Mouse (Mus musculus) small intestine, adult 2 months (tissue): ENCODE data around the gene Stk40. TPM values are rescaled to one million over a fixed set of nuclear protein-coding genes. Genes with fewer than 3 reads are reported as not detected.
"Not testable (repeated sequence)": the region's sequence is repeated elsewhere in the genome, so short reads cannot be mapped to it uniquely, and the experiment has no call there.

Experiments
- H3K27ac ChIP-seq: fragments of 200-500 bp; 2 replicates; pipeline ENCODE4 v1.5.1; 2012; ENCODE audit warnings: low read depth, low read length, control low read depth, inconsistent platforms; ENCODE audit not compliant: insufficient read depth
- H3K27me3 ChIP-seq: fragments of 200-500 bp; 2 replicates; pipeline ENCODE4 v1.6.1; 2012; ENCODE audit warnings: mild to moderate bottlenecking, moderate library complexity, low read length, inconsistent platforms; ENCODE audit not compliant: control insufficient read depth, insufficient read depth
- H3K36me3 ChIP-seq: fragments of 200-500 bp; 2 replicates; pipeline ENCODE4 v1.6.1; 2012; ENCODE audit warnings: mild to moderate bottlenecking, low read length, control low read depth, inconsistent platforms; ENCODE audit not compliant: control insufficient read depth, insufficient read depth
- H3K4me1 ChIP-seq: fragments of 200-500 bp; 2 replicates; pipeline ENCODE4 v1.6.1; 2012; ENCODE audit warnings: low read length, inconsistent platforms, mixed read lengths; ENCODE audit not compliant: control insufficient read depth, insufficient read depth, insufficient read length
- H3K4me3 ChIP-seq: fragments of 200-500 bp; 2 replicates; pipeline ENCODE4 v1.5.1; 2012; ENCODE audit warnings: low read depth, mild to moderate bottlenecking, control low read depth, inconsistent platforms, low read length, moderate library complexity
- CTCF ChIP-seq: fragments of 200-500 bp; IDR thresholded peaks from 2 replicates; pipeline ENCODE4 v1.5.1; 2012; ENCODE audit warnings: low read depth, mild to moderate bottlenecking, control low read depth, inconsistent platforms, low read length, moderate library complexity, mixed read lengths; ENCODE audit not compliant: insufficient replicate concordance, insufficient read length; ENCODE audit errors: extremely low read depth
- POLR2A ChIP-seq: fragments of 200-500 bp; IDR thresholded peaks from 2 replicates; pipeline ENCODE4 v1.6.1; 2012; ENCODE audit warnings: low read depth, mild to moderate bottlenecking, control low read depth, inconsistent platforms, low read length, moderate library complexity
- WGBS: fragments of 180-500 bp; shearing (Covaris S2); methylation state at CpG from one replicate; pipeline ENCODE4 v1.1.7; 2018; 5-methylcytosine and 5-hydroxymethylcytosine counted together
- polyA plus RNA-seq: library from polyadenylated mRNA; depleted of rRNA; stranded (reverse); fragments of >200 nt; gene quantifications from 2 replicates; pipeline ENCODE4 v1.2.3, GENCODE M21; 2012

The Stk40 gene
- polyA plus RNA-seq, 1 experiment: 24.0 TPM

- Histone ChIP-seq H3K27me3 (no peaks in the 10 kb centered on the region), H3K4me3 (no peak overlapping the region), H3K4me1 (peaks cover 11% of the 10 kb centered on the region), H3K36me3 (peaks cover 25% of the 10 kb centered on the region), H3K27ac (peak overlapping the region; percentile 81)
- TF ChIP-seq POLR2A: no peak
- no peak for TF ChIP-seq CTCF
- WGBS: 33% methylated on average over 4 of the region's 4 CpGs
Observed at GRCm38 (mm10) chr4:126163685-126164084, 59.9 kb downstream of the Stk40 start.

GRCm38 (mm10) chr4:126165092-126165491 lies 61.3 kb downstream of the Stk40 start:
- not testable (repeated sequence) for H3K27me3 ChIP-seq, H3K4me3 ChIP-seq, H3K27ac ChIP-seq
- Histone ChIP-seq H3K4me1 (peaks cover 11% of the 10 kb centered on the region), H3K36me3 (peaks cover 37% of the 10 kb centered on the region)
- WGBS: 76% methylated on average over 9 of the region's 10 CpGs

GRCm38 (mm10) chr4:126166084-126166483 lies 62.3 kb downstream of the Stk40 start:
- Histone ChIP-seq H3K27ac (no peak overlapping the region), H3K27me3 (no peaks in the 10 kb centered on the region), H3K4me1 (peaks cover 11% of the 10 kb centered on the region), H3K36me3 (peaks cover 45% of the 10 kb centered on the region), H3K4me3 (no peak overlapping the region)
- 74% methylated on average over 3 of the region's 3 CpGs for WGBS
- no peak for TF ChIP-seq POLR2A

GRCm38 (mm10) chr4:126168851-126169250 lies 65.1 kb downstream of the Stk40 start:
- Histone ChIP-seq H3K4me1 (0 out of 2 replicates have a peak, but pooled peaks cover under 1% of the 10 kb centered on the region), H3K27me3 (no peaks in the 10 kb centered on the region), H3K27ac (no peak overlapping the region), H3K36me3 (peaks cover 65% of the 10 kb centered on the region), H3K4me3 (no peak overlapping the region)
- no peak for TF ChIP-seq CTCF
- no peak for TF ChIP-seq POLR2A
- 49% methylated on average over 6 of the region's 6 CpGs for WGBS

- H3K4me3 ChIP-seq, H3K27ac ChIP-seq, H3K27me3 ChIP-seq, H3K4me1 ChIP-seq: not testable (repeated sequence)
- 97% methylated on average over 5 of the region's 5 CpGs for WGBS
- H3K36me3 ChIP-seq: peaks cover 77% of the 10 kb centered on the region
Observed at GRCm38 (mm10) chr4:126170737-126171136, 67.0 kb downstream of the Stk40 start.

- WGBS: 66% methylated on average over 5 of the region's 5 CpGs
- Histone ChIP-seq H3K4me3 (no peak overlapping the region), H3K27ac (no peak overlapping the region), H3K27me3 (no peaks in the 10 kb centered on the region), H3K36me3 (peaks cover 74% of the 10 kb centered on the region), H3K4me1 (no peaks in the 10 kb centered on the region)
- TF ChIP-seq POLR2A (no peak), CTCF (no peak)
Observed at GRCm38 (mm10) chr4:126173800-126174199, 70.0 kb downstream of the Stk40 start.

- not testable (repeated sequence) for H3K4me1 ChIP-seq, H3K27ac ChIP-seq, H3K4me3 ChIP-seq, H3K27me3 ChIP-seq
- peaks cover 75% of the 10 kb centered on the region for H3K36me3 ChIP-seq
- WGBS: 78% methylated on average over 7 of the region's 7 CpGs
Observed at GRCm38 (mm10) chr4:126175980-126176379, 72.2 kb downstream of the Stk40 start.

- H3K4me3 ChIP-seq: no peak overlapping the region
- H3K27me3 ChIP-seq: no peaks in the 10 kb centered on the region
- TF ChIP-seq POLR2A (no peak), CTCF (peak; percentile 77; the same call in 1 of the 2 replicates)
- peaks cover 4% of the 10 kb centered on the region; the same call in 1 of the 2 replicates for H3K4me1 ChIP-seq
- 40% methylated on average over 7 of the region's 7 CpGs for WGBS
- H3K36me3 ChIP-seq: peaks cover 50% of the 10 kb centered on the region
- H3K27ac ChIP-seq: no peak overlapping the region
Observed at GRCm38 (mm10) chr4:126181170-126181957, 77.6 kb downstream of the Stk40 start.
